ENCODE assay signal across 31 mouse cellular contexts in the genomic region with DNA sequence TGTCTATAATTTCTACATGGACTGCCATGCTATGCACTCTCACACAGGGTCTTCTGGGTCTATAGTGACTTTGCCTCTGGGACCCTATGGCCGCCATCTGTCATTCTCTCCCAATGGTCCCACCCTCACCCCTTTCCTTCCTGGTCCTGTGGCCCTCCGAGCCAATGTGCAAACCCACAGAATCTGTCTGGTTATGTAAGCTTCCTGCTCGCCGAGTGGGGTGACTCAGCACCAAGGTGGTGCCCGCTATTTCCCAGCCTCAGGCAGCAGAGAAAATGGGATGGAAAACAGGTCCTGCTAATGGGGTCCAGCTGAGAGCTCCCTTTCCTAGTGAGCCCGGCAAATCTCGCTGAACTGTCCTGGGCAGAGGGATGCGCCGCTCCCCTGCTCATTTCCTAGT. TPM values are rescaled to one million over a fixed set of nuclear protein-coding genes. Genes with fewer than 3 reads are reported as not detected.
DNase-seq lines count a peak whose midpoint lies in the region; ATAC-seq lines count a peak whose summit lies in the region.
"Had no signal": no experiment of that assay in that cellular context is flagged by ENCODE, and none has a peak within 500 bp of the region (broad histone marks: within the 10 kb centered on the region; RNA-seq: fewer than 3 reads in every experiment).

No protein-coding gene starts in this region.

- no peak overlapping the region for H3K27ac ChIP-seq in hindbrain, embryonic 16.5 days (ENCODE audit: low read depth, low read length)
- H3K27ac ChIP-seq: forebrain, embryonic 12.5 days; heart, adult 2 months; hindbrain, embryonic 10.5 days; hindbrain, postnatal 0 days; intestine, embryonic 15.5 days; limb, embryonic 12.5 days; neural tube, embryonic 15.5 days had no signal

- no peaks in the 10 kb centered on the region for H3K9me3 ChIP-seq in hindbrain, embryonic 16.5 days (ENCODE audit: control insufficient read depth, low read length)
- H3K9me3 ChIP-seq: forebrain, embryonic 12.5 days; heart, embryonic 12.5 days; hindbrain, embryonic 10.5 days; intestine, embryonic 15.5 days; limb, embryonic 12.5 days; neural tube, embryonic 15.5 days had no signal

- ATAC-seq in hematopoietic stem cell, adult 5-6 weeks (replicated peaks in 1 of 2; ENCODE audit: insufficient read depth in 1 of 2, low FRiP score in 2 of 2, low TSS enrichment in 1 of 2, low read depth in 1 of 2, poor library complexity in 2 of 2, severe bottlenecking in 2 of 2), result peak; percentile 60 to 67
- no peak for ATAC-seq in hindbrain, embryonic 16.5 days
- ATAC-seq: activated CD4-positive, CD25-positive, alpha-beta regulatory T cell, adult 4 months; CD4-positive, CD25-positive, alpha-beta regulatory T cell, adult 4 months; hindbrain, postnatal 0 days; intestine, embryonic 15.5 days had no signal

- no peak overlapping the region for H3K4me3 ChIP-seq in hindbrain, embryonic 16.5 days (ENCODE audit: low read length)
- H3K4me3 ChIP-seq: erythroblast, embryonic 14.5 days; forebrain, embryonic 12.5 days; heart, adult 2 months; heart, embryonic 12.5 days; hindbrain, embryonic 10.5 days; intestine, embryonic 15.5 days; limb, embryonic 12.5 days; neural tube, embryonic 15.5 days had no signal

- no peaks in the 10 kb centered on the region for H3K36me3 ChIP-seq in hindbrain, embryonic 16.5 days (ENCODE audit: control insufficient read depth, insufficient read depth, low read length)
- H3K36me3 ChIP-seq: forebrain, embryonic 12.5 days; heart, embryonic 12.5 days; hindbrain, embryonic 10.5 days; intestine, embryonic 15.5 days; limb, embryonic 12.5 days; neural tube, embryonic 15.5 days had no signal

- intact Hi-C loops in heart, postnatal 25 days (cut with DNase I), result no loop called here

- no peak overlapping the region for H3K4me2 ChIP-seq in hindbrain, embryonic 16.5 days (ENCODE audit: low read length)
- H3K4me2 ChIP-seq: forebrain, embryonic 12.5 days; heart, embryonic 12.5 days; intestine, embryonic 15.5 days; limb, embryonic 12.5 days; liver, embryonic 11.5 days; neural tube, embryonic 15.5 days had no signal

- no peaks in the 10 kb centered on the region for H3K4me1 ChIP-seq in hindbrain, embryonic 16.5 days (ENCODE audit: control insufficient read depth, insufficient read depth, low read depth, low read length)
- H3K4me1 ChIP-seq: heart, embryonic 12.5 days; intestine, embryonic 15.5 days; limb, embryonic 12.5 days; neural tube, embryonic 15.5 days had no signal

- DNase-seq in heart, adult 11 months, result peak; percentile 62
- no peak for DNase-seq in heart, postnatal 25 days (ENCODE audit: low spot score)
- peak; percentile 23 to 41 for DNase-seq in right cerebral cortex, adult 2 months (ENCODE audit: low spot score in 2 of 2)
- DNase-seq in right cerebral cortex, postnatal 36 days (ENCODE audit: low spot score in 2 of 2), result no peak
- DNase-seq in Muller cell, postnatal 12 days (ENCODE audit: inconsistent ontology term), result no peak
- DNase-seq in adrenal gland, postnatal 25 days, result no peak
- DNase-seq: adrenal gland, adult 2 months; cerebellum, adult 11 months; cerebellum, adult 9-10 months; cerebellum, postnatal 36 days; gastrocnemius, postnatal 25 days; heart, adult 2 months; kidney, adult 2 months; kidney, postnatal 4 days; lung, postnatal 36 days; midbrain, embryonic 14.5 days; retina, postnatal 1 day; thymus, postnatal 14 days had no signal

- 92% methylated on average over 9 of the region's 9 CpGs for WGBS in hindbrain, embryonic 16.5 days

- H3K27me3 ChIP-seq in hindbrain, embryonic 16.5 days (replicated peaks; ENCODE audit: control insufficient read depth, insufficient read depth, low read length), result no peaks in the 10 kb centered on the region
- H3K27me3 ChIP-seq: forebrain, embryonic 12.5 days; heart, embryonic 12.5 days; intestine, embryonic 15.5 days; limb, embryonic 12.5 days; neural tube, embryonic 15.5 days had no signal

- H3K9ac ChIP-seq in hindbrain, embryonic 16.5 days (ENCODE audit: low read depth, low read length), result no peak overlapping the region
- H3K9ac ChIP-seq: forebrain, embryonic 12.5 days; heart, embryonic 12.5 days; intestine, embryonic 15.5 days; limb, embryonic 12.5 days; neural tube, embryonic 15.5 days had no signal

RNA-seq across cellular contexts. Expression of a gene that starts 53.2 kb away (rescaled TPM):
- under 1 TPM; 0.73 to 0.87 TPM for total RNA-seq in heart, postnatal 25 days (2021)
- 0.13 and 0.20 TPM in 2 replicates for total RNA-seq in hematopoietic stem cell, adult 5-6 weeks (2017)
- 1.4 and 1.5 TPM in 2 replicates for polyA plus RNA-seq in hindbrain, embryonic 16.5 days (2015; fragmentation: Nextera tagmentation; extraction: Ambion mirVana)
- 0.33 and 1.0 TPM in 2 replicates for total RNA-seq in adrenal gland, postnatal 25 days (2021)

RNA-seq across cellular contexts. Expression of a gene that starts 53.5 kb away (rescaled TPM):
- total RNA-seq in heart, postnatal 25 days (2021), result 100 to 1,000 TPM; 349 to 403 TPM
- 196 and 243 TPM in 2 replicates for total RNA-seq in hematopoietic stem cell, adult 5-6 weeks (2017)
- 217 and 248 TPM in 2 replicates for polyA plus RNA-seq in hindbrain, embryonic 16.5 days (2015; fragmentation: Nextera tagmentation; extraction: Ambion mirVana)
- total RNA-seq in adrenal gland, postnatal 25 days (2021), result 635 and 924 TPM in 2 replicates

Comparison
In these comparisons a context has a peak if more than half of its experiments do, and no peak if none do; other contexts are left out.
1. DNase-seq: peak in heart, adult 11 months (single experiment) and right cerebral cortex, adult 2 months (2 of 2); none in heart, postnatal 25 days (single experiment), right cerebral cortex, postnatal 36 days (0 of 2), Muller cell, postnatal 12 days (single experiment) and adrenal gland, postnatal 25 days (single experiment).